Mouse (Mus musculus) NIH3T3 (cell line): ENCODE results near the gene Kazn.

ENCODE experiments used
- DNase-seq: peaks from one replicate; pipeline ENCODE4 v3.0.0-alpha.2; 2012; ENCODE audit warnings: low read depth

The Kazn gene

DNA sequence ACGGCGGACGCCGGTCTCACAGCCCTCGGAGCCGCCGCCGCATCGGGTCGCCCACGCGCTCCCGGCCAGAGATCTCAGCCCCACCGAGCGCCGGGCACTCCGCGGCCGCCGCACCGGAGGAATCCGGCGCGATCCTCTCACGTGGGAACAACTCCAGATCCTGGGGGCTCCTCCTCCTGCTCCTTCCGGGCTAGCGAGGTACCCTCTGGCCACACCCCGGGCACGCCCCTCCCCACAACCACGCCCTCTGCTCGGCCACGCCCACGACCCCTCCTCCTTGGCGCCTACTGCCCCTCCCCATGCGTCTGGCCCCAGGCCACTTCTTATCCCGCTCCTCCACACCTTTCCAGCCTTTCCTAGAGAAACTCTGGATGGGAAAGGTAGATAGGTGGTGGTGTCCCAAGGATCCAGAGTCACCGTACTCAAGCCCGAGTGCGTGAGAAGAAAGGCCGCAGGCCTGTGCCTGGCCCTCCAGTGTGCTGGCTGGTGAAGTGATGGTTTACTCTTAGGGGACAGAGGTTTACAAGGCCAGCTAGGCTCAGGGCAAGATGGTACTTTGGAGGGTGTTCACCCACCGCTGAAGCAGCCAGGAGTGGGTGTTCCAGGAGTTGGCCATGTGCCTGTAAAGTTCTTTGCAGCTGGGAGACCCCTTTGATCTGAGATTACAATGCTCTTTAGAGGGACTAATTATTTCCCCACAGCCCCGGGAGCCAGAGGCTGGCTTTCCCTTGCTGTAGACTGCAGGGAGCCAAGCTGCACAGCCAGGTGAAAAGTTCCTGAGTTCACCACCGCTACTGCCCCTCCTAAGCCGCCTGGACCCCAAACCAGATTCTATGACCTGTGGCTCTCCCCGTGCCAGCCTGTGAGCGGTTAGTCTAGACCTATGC is at the start of gene Kazn:
Gene Kazn (minus strand): TSS at position 162 of the 887 bp plus-strand sequence.
- no peak for DNase-seq

DNA sequence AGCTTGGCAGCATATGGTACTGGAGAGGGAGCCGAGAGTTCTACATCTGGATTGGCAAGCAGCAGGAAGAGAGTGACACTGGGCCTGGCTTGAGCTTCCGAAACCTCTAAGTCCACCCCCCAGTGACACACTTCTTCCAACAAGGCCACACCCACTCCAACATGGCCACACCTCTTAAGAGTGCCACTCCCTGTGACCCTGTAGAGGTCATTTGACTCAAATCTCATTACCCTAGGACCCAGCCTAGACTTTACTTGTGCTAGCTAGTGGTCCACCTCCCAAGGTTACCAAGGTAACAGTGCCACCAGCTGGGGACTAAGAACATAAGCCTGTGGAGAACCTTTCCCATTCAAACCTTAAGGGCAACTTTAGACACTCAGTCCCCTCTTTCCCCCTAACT is 46.3 kb upstream of the Kazn start:
- DNase-seq, result no peak

DNA sequence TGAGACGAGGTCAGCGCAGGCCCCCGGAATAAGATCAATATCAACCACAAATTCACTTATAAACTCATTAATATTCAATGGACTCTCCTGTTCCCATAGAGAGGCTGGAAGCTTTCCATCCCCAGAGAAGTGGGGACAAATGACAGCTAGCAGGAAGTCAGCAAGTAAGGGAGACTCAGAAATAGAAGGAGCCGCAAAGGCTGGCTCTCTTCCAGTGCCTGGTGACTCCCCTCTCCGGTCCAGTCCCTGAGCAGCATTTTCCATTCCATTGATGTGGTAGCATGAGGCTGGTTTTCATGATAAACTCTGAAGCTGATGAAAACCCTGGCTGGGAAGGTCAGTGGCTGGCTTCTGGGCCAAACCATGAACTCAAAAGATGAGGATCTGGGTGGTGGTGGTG is 44.7 kb upstream of the Kazn start:
- DNase-seq, result no peak

DNA sequence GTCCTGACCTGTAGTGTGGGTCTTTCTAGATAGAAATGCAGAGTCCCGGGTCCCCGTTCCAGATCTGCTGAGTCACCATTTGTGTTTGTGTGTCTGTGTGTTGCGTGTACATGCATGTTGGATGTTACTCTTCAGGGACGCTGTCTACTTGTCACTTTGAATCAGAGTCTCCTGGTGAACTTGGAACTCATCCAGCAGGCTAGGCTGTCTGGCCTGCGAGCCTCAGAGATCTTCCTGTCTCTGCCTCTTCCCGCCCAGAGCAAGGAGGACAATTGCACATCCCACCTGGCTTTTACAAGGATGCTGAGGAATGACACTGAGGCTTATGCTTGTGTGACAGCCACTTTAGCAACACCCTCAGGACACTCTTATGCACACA is 39.0 kb upstream of the Kazn start:
- DNase-seq, result no peak

DNA sequence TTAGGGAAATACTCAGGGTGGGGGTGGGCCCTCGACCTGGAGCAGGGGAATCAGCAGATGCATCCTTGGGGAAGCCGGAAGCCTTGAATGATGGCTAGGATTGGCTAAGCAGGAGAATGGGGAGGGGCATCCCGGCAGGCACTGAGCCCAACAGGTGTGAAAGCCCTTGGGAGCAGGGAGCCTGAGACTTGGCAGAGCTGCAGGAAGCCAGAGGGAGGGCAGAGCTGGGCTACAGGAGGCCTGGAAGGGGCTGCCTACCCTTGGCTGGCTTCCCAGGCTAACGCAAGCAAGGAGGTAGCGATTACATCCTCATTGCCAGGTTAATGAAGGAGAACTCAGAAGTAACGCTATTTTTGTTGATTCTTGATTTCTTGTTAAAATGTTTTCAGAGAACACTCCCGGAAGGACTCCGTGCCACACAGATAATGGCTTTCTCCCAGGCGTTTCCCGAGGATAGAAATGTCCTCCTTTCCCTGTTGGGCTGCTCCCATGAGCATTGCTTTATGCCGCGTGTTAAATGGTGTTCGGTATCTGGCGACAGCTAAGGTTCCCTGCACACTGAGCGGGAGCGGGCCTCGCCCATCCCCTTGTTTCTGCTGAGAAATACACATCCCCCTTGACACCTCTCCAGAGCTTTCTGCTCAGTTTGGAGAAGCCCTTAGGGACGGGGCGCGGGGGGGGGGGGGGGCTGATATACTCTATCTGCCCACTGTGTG is 38.4 kb upstream of the Kazn start:
- no peak for DNase-seq

DNA sequence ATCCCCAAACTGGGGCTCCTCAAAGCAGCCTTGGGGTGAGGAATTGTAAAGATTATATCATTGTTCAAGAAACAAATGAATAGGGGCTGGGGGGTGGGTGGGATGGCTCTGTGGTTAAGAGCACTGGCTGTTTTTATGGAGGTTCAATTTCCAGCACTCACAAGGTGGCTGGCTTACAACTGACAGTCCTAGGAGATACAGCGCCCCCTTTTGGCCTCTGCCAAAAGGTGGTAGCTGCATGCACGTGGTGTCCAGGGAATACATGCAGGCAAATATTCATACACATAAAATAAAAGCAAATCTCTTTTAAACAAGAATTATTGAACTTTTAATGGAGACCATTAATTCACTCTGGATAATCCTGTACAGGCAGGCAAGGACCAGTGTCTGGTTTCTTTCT is 36.0 kb upstream of the Kazn start:
- DNase-seq, result no peak

DNA sequence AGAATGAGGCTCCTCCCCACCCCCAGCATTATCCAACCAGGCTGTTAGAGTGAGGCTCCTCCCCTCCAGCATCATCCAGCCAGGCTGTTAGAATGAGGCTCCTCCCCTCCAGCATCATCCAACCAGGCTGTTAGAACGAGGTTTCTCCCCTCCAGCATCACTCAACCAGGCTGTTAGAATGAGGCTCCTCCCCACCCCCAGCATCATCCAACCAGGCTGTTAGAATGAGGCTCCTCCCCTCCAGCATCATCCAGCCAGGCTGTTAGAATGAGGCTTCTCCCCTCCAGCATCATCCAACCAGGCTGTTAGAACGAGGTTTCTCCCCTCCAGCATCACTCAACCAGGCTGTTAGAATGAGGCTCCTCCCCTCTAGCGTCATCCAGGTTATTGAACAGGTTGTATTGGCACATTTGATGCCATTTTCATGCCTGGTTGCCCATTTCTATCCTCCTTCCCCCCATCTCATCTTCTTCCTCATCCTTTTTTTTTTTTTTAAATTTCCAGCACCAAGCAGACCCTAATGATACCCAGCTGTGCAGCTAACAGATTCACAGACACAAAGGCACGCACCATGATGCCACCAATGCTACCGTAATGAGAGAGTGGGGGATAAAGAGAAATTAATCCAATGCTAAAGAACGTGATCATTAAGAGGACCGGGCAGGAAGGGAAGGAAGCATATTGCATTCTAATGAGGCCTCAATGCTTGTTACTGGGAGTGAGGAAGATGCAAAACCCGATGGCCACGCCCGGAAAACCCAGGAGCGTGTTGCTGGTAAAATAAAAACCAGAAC is 35.4 kb upstream of the Kazn start:
- no peak for DNase-seq

DNA sequence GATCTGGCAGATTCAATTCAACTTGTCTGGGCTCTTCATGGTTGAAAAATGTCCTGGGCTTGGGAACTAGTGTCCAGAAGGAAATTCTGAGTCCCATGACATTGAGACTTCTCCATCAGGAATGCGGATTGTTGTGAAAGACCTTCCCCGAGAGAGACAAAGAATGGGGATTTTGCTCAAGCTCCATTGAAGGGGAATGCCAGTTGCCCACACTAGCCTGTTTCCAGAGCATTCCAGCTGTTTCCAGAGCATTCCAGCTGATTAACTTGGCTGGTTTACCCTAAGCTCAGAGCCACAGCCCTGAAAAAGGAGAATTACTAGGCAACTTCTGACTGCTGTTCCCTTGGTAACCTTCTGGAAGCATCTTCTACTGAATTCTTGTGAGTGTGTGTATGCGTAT is 32.3 kb upstream of the Kazn start:
- peak; percentile 4 for DNase-seq

GRCm38 (mm10) chr4:142267832-142268231 is 28.6 kb upstream of the Kazn start:
- DNase-seq, result no peak

GRCm38 (mm10) chr4:142267348-142267819 is 28.2 kb upstream of the Kazn start:
- no peak for DNase-seq

- DNase-seq, result no peak
These were observed 25.1 kb upstream of the Kazn start for GRCm38 (mm10) chr4:142264335-142264734.

GRCm38 (mm10) chr4:142261725-142262124 is 22.5 kb upstream of the Kazn start:
- no peak for DNase-seq

GRCm38 (mm10) chr4:142258730-142259129 is 19.5 kb upstream of the Kazn start:
- no peak for DNase-seq

DNA sequence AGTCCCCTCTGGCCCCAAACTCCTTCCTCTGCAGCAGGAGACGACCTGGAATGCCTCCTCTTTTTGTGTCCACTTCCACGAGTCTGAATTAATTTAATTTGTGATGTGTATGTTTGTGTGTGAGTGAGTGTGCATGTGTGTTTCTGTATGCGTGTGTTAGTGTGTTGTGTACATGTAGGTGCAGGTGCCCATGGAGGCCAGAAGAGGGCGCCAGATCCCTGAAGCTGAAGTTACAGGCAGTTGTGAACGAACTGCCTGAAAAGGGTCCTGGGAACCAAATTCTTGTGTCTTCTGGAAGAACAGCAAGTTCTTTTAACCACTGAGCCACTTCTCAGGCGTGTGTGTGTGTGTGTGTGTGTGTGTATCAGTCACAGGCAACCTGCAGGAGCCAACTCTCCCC is 14.9 kb upstream of the Kazn start:
- no peak for DNase-seq

DNA sequence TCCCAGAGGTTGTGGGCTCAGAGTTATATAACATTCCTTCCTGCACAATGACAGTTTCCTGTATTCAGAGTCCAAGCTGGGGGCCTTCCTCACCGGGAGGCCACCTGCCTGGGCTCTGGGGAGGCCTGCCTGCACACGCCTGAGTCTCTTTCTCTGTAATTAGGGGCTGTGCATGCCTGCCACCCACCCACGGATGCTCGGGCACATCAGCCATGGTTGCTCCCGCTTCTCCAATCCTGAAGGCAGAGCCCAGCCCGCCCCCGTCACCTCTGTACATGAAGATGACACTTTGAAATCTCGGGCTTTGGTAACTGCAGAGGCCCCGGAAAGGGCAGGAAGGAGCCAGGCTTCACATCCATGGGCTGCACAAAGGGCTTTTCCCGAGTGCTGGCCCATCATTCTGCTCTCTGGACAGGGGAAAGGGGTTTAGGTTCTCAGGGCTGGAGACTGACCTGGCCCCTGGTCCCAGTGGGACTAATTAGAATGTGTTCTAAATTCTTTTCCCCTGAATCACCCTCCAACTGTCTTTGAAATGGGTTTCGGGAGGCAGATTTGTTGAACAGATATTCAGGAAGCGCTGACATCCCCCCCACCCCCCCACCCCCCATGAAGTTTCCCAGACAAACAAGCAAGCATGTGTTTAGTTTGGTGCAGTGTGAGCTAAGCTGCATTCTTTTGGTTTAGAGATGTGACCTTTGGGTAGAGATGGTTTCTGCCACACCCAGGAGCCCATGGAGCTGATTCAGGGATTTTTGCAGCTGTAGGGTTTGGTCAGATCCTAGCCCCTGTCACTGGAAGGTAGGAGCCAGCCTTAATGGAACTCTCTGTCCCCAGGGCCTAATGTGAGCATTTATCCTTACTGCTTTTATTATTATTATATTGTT is 12.5 kb upstream of the Kazn start:
- no peak for DNase-seq

DNA sequence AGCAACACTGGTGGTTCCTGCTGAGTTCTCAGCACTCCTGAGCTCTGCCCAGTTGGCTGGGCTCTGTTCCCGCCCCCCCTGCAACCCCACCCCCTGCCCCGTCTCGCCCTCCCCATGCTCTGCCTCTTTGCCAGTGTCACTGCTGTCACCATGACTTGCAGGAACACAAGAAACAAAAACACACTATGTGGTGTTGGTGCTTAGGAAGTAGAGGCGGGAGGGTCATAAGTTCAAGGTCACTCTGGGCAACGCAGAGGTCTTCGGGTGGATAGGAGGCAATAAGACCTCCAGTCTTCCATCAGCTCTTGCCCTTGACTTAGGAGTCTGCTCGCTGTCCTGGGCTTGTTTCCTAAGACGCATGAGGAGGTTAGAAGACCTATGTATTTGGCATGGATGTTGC is 10.9 kb upstream of the Kazn start:
- DNase-seq, result no peak

GRCm38 (mm10) chr4:142249401-142249800 is 10.2 kb upstream of the Kazn start:
- DNase-seq, result no peak

DNA sequence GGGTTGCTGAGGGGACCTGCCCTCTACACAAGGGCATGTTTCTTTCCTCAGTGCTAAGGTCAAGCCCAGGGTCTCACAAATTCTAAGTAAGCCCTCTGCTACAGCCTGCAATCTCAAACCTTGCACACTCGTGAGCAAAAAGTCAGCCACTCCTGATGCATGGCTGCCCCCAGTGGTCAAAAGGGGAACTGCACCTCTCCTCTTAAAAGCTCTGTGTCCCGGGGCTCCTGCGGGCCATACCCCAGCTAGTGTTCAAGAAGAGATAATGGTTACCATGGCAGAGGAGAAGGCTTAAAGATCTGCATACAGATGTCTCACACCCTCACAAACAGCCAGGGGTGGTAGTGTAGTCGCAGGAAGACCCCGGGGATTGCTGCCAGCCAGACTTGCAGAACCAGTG is 9.2 kb upstream of the Kazn start:
- DNase-seq, result peak; percentile 48

DNA sequence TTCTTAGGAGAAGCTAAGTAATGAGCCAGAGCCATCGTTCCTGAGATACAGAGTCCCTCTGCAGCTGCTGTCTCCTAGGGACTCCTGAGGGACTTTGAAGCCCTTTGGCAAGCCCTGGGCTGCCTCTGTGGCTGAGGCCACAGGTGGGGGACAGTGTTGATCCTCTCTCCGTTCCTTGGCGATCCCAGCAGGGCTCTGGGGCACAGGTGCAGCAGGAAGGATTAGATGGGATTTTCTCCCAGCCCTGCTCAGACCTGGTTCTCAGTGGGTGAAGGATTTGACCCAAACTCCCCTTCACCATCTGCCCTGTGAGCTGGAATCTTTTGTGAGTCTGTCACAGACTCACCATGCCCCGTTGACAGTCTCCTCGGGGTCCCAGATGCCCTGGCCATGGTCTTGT is 7.5 kb upstream of the Kazn start:
- DNase-seq, result no peak

GRCm38 (mm10) chr4:142244641-142245040 is 5.4 kb upstream of the Kazn start:
- DNase-seq, result no peak

- no peak for DNase-seq
These were observed 3.7 kb upstream of the Kazn start for GRCm38 (mm10) chr4:142242750-142243383.
